Mouse (Mus musculus): Measurements from ENCODE around the gene Ccdc80. TPM values are rescaled to one million over a fixed set of nuclear protein-coding genes. Genes with fewer than 3 reads are reported as not detected.

The Ccdc80 gene
- total RNA-seq, 1 experiment = 2.6 TPM

GRCm38 (mm10) chr16:45095561-45096482, 2.6 kb downstream of the Ccdc80 start:
- in situ Hi-C loops (cut with MboI; ENCODE audit: low sequenced_read_pairs in 2 of 2, unreplicated experiment in 2 of 2) = no loop called here
- Histone ChIP-seq H3K27ac (ENCODE audit: insufficient read depth, low read depth, low read length, poor library complexity, severe bottlenecking) (no peak overlapping the region), H3K4me1 (ENCODE audit: control insufficient read depth in 2 of 2, insufficient read depth in 2 of 2, low read length in 2 of 2, poor library complexity in 1 of 2) (peaks cover 0 to 2% of the 10 kb centered on the region in 2 experiments; a peak in 1 of 4 replicates), H3K9ac (ENCODE audit: insufficient read depth, low read depth, low read length, poor library complexity, severe bottlenecking) (no peak overlapping the region), H3K36me3 (ENCODE audit: control insufficient read depth, insufficient read depth, low read length, poor library complexity, severe bottlenecking) (no peaks in the 10 kb centered on the region), H3K9me3 (ENCODE audit: control insufficient read depth, insufficient read depth, low read depth, low read length) (no peaks in the 10 kb centered on the region), H3K4me3 (ENCODE audit: insufficient read depth in 1 of 2, low read depth in 1 of 2, low read length in 2 of 2, poor library complexity in 1 of 2, severe bottlenecking in 1 of 2) (no peak overlapping the region)
- no peak for TF ChIP-seq ZNF384 (IDR thresholded peaks at IDR 0.05; ENCODE audit: low read depth, low read length)
- no peak for TF ChIP-seq MAFK (IDR thresholded peaks at IDR 0.05; ENCODE audit: insufficient read depth, low read depth, low read length)
- TF ChIP-seq HCFC1 (IDR thresholded peaks at IDR 0.05; ENCODE audit: borderline replicate concordance, insufficient read depth, low read length) = no peak
- TF ChIP-seq CHD2 (IDR thresholded peaks at IDR 0.05; ENCODE audit: low read depth, low read length) = no peak
- TF ChIP-seq ZC3H11A (IDR thresholded peaks at IDR 0.05; ENCODE audit: borderline replicate concordance, low read depth, low read length) = no peak
- DNase-seq (ENCODE audit: low read depth, low spot score) = no peak

- Histone ChIP-seq H3K9ac (ENCODE audit: insufficient read depth, low read depth, low read length, poor library complexity, severe bottlenecking) (no peak overlapping the region), H3K9me3 (ENCODE audit: control insufficient read depth, insufficient read depth, low read depth, low read length) (no peaks in the 10 kb centered on the region), H3K27ac (ENCODE audit: insufficient read depth, low read depth, low read length, poor library complexity, severe bottlenecking) (no peak overlapping the region), H3K36me3 (ENCODE audit: control insufficient read depth, insufficient read depth, low read length, poor library complexity, severe bottlenecking) (no peaks in the 10 kb centered on the region), H3K4me3 (ENCODE audit: insufficient read depth in 1 of 2, low read depth in 1 of 2, low read length in 2 of 2, poor library complexity in 1 of 2, severe bottlenecking in 1 of 2) (no peak overlapping the region), H3K4me1 (ENCODE audit: control insufficient read depth in 2 of 2, insufficient read depth in 2 of 2, low read length in 2 of 2, poor library complexity in 1 of 2) (peaks cover 0 to 2% of the 10 kb centered on the region in 2 experiments; a peak in 1 of 4 replicates)
- in situ Hi-C loops (cut with MboI; ENCODE audit: low sequenced_read_pairs in 2 of 2, unreplicated experiment in 2 of 2) = no loop called here
- no peak for DNase-seq (ENCODE audit: low read depth, low spot score)
- TF ChIP-seq MAFK (IDR thresholded peaks at IDR 0.05; ENCODE audit: insufficient read depth, low read depth, low read length) (no peak), HCFC1 (IDR thresholded peaks at IDR 0.05; ENCODE audit: borderline replicate concordance, insufficient read depth, low read length) (no peak), CHD2 (IDR thresholded peaks at IDR 0.05; ENCODE audit: low read depth, low read length) (no peak), ZNF384 (IDR thresholded peaks at IDR 0.05; ENCODE audit: low read depth, low read length) (no peak), ZC3H11A (IDR thresholded peaks at IDR 0.05; ENCODE audit: borderline replicate concordance, low read depth, low read length) (no peak)
These were observed 4.3 kb downstream of the Ccdc80 start for GRCm38 (mm10) chr16:45097467-45097866.

- Histone ChIP-seq H3K36me3 (ENCODE audit: control insufficient read depth, insufficient read depth, low read length, poor library complexity, severe bottlenecking) (no peaks in the 10 kb centered on the region), H3K27ac (ENCODE audit: insufficient read depth, low read depth, low read length, poor library complexity, severe bottlenecking) (no peak overlapping the region), H3K9ac (ENCODE audit: insufficient read depth, low read depth, low read length, poor library complexity, severe bottlenecking) (no peak overlapping the region), H3K9me3 (ENCODE audit: control insufficient read depth, insufficient read depth, low read depth, low read length) (no peaks in the 10 kb centered on the region), H3K4me1 (ENCODE audit: control insufficient read depth in 2 of 2, insufficient read depth in 2 of 2, low read length in 2 of 2, poor library complexity in 1 of 2) (peaks cover 0 to 2% of the 10 kb centered on the region in 2 experiments; a peak in 1 of 4 replicates), H3K4me3 (ENCODE audit: insufficient read depth in 1 of 2, low read depth in 1 of 2, low read length in 2 of 2, poor library complexity in 1 of 2, severe bottlenecking in 1 of 2) (no peak overlapping the region)
- no peak for DNase-seq (ENCODE audit: low read depth, low spot score)
- in situ Hi-C loops (cut with MboI; ENCODE audit: low sequenced_read_pairs in 2 of 2, unreplicated experiment in 2 of 2) = no loop called here
- no peak for TF ChIP-seq ZC3H11A (IDR thresholded peaks at IDR 0.05; ENCODE audit: borderline replicate concordance, low read depth, low read length)
- no peak for TF ChIP-seq HCFC1 (IDR thresholded peaks at IDR 0.05; ENCODE audit: borderline replicate concordance, insufficient read depth, low read length)
- TF ChIP-seq ZNF384 (IDR thresholded peaks at IDR 0.05; ENCODE audit: low read depth, low read length) = no peak
- TF ChIP-seq CHD2 (IDR thresholded peaks at IDR 0.05; ENCODE audit: low read depth, low read length) = no peak
- no peak for TF ChIP-seq MAFK (IDR thresholded peaks at IDR 0.05; ENCODE audit: insufficient read depth, low read depth, low read length)
These were observed 5.1 kb downstream of the Ccdc80 start for GRCm38 (mm10) chr16:45098186-45098885.

GRCm38 (mm10) chr16:45098886-45099210, 5.6 kb downstream of the Ccdc80 start:
- no peak for TF ChIP-seq MAFK (IDR thresholded peaks at IDR 0.05; ENCODE audit: insufficient read depth, low read depth, low read length)
- TF ChIP-seq HCFC1 (IDR thresholded peaks at IDR 0.05; ENCODE audit: borderline replicate concordance, insufficient read depth, low read length) = no peak
- no peak for TF ChIP-seq ZNF384 (IDR thresholded peaks at IDR 0.05; ENCODE audit: low read depth, low read length)
- TF ChIP-seq ZC3H11A (IDR thresholded peaks at IDR 0.05; ENCODE audit: borderline replicate concordance, low read depth, low read length) = no peak
- no peak for TF ChIP-seq CHD2 (IDR thresholded peaks at IDR 0.05; ENCODE audit: low read depth, low read length)
- Histone ChIP-seq H3K9me3 (ENCODE audit: control insufficient read depth, insufficient read depth, low read depth, low read length) (no peaks in the 10 kb centered on the region), H3K4me1 (ENCODE audit: control insufficient read depth in 2 of 2, insufficient read depth in 2 of 2, low read length in 2 of 2, poor library complexity in 1 of 2) (peaks cover 0 to 2% of the 10 kb centered on the region in 2 experiments; a peak in 1 of 4 replicates), H3K27ac (ENCODE audit: insufficient read depth, low read depth, low read length, poor library complexity, severe bottlenecking) (no peak overlapping the region), H3K36me3 (ENCODE audit: control insufficient read depth, insufficient read depth, low read length, poor library complexity, severe bottlenecking) (no peaks in the 10 kb centered on the region), H3K4me3 (ENCODE audit: insufficient read depth in 1 of 2, low read depth in 1 of 2, low read length in 2 of 2, poor library complexity in 1 of 2, severe bottlenecking in 1 of 2) (no peak overlapping the region), H3K9ac (ENCODE audit: insufficient read depth, low read depth, low read length, poor library complexity, severe bottlenecking) (no peak overlapping the region)
- no peak for DNase-seq (ENCODE audit: low read depth, low spot score)
- in situ Hi-C loops (cut with MboI; ENCODE audit: low sequenced_read_pairs in 2 of 2, unreplicated experiment in 2 of 2) = no loop called here

Data from ES-E14 (cell line).